Mouse (Mus musculus): ENCODE data around the gene Mt4.
"Not testable (repeated sequence)": the region's sequence is repeated elsewhere in the genome, so short reads cannot be mapped to it uniquely, and the experiment has no call there.

Gene Mt4

GRCm38 (mm10) chr8:94134601-94135000 lies 2.4 kb upstream of the Mt4 start:
- ATAC-seq (ENCODE audit: low TSS enrichment), result not testable (repeated sequence)

GRCm38 (mm10) chr8:94135556-94135955 lies 1.4 kb upstream of the Mt4 start:
- no peak for ATAC-seq (ENCODE audit: low TSS enrichment)

DNA sequence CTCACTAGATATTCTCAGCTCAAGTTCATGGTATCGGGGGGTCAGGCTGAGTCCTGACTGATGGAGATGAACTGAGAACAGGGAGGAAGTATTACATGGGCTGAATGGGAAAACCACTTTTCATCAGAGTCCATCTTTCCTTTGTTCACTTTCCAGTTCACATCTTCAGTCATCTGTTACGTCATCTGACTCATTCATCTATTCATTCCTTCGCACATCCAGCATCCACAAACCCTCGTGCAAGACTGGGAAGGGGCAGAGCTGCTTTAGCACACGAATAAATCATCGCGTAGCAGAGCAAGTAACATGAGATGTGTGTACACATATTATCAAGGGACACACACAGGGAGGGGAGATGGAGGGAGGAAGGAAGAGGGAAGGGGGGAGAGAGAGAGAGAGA lies 805 bp upstream of the Mt4 start:
- no peak for ATAC-seq (ENCODE audit: low TSS enrichment)

DNA sequence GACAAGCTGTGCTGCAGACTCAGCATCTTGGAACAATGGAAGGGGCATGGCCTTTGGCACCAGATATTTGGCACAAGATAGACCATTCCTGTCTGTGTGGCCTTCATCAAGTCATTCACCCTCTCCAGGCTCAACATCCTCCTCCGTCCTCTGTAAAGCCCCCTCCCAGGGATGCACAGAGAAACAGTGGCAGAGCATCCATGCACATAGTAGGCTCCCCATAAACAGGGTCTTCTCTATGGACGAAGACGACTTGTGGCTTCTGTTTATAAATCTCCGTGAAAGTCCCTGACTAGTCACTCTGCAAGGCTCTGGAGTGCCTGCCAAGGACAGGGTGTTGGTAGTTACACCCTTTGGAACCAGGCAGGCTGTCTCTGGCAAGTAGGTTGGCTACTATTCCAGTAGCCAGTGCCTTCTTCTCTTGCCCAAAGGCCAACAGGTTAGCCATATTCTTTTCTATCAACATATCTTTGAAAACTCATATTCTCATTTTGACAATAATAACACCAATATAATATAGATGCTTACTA lies 3.3 kb downstream of the Mt4 start:
- ATAC-seq (ENCODE audit: low TSS enrichment), result no peak

GRCm38 (mm10) chr8:94148236-94148635 lies 11.2 kb downstream of the Mt4 start:
- peak; percentile 53 for ATAC-seq (ENCODE audit: low TSS enrichment)

DNA sequence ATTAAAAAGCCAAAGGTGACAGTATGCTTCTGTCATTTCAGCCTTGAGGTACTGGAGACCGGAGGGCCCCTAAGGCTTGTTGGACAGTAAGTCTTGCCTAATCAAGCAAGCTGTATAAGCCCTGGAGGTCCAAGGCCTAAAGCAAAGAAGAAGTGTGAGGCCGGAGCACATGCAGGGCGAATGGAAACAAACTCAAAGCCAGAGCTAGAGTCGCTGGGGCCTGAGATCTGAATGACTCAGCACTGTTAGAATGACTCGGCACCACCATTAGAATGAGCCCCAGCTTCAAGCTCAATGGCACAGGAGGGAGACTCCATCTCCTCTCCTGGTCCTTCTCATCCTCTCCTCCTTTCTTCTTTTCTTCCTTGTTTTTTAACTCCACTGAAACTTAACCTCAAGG lies 13.9 kb downstream of the Mt4 start:
- ATAC-seq (ENCODE audit: low TSS enrichment), result no peak

- peak; percentile 81 for ATAC-seq (ENCODE audit: low TSS enrichment)
These were observed 15.7 kb downstream of the Mt4 start, which contains the start of gene Mt3 for GRCm38 (mm10) chr8:94152513-94153300. Gene Mt3 (plus strand): TSS chr8:94152607.

DNA sequence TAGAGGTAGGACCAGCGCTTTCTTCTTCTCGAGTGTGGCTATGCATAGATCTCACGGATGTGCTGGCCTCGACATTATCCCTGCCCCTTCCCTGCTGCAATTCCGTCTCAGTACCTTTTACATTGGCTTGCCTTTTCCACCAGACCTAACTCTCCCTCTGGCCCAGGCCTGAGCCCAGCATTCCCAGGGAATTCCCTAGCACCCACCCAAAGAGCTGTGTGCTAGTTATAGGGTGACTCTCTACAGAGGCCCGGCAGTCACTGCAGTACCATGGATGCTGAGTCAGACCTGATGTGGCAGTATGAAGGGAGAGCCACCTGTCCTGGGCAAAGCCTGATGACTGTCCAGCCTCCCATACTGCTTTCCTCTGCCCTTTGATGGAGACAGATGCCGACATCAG lies 16.5 kb downstream of the Mt4 start:
- ATAC-seq (ENCODE audit: low TSS enrichment), result peak; percentile 53

GRCm38 (mm10) chr8:94154537-94154936 lies 17.5 kb downstream of the Mt4 start:
- no peak for ATAC-seq (ENCODE audit: low TSS enrichment)

DNA sequence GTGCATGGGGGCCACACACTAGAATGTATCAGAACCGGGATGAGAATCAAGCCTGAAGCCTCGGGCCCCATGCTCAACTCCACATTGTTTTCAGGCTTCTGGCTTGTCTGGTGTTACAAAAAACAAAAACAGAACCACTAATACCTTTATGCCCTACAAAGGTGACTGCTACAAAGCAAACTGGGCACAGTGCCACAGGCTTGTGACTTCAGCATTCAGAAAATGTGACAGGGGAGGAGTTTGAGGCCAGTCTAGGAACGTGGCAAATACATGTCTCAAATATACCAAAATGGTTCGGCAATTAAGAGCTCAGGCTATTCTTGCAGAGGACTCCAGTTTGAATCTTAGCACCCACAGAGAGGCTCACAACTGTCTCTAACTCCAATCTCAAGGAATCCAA lies 19.1 kb downstream of the Mt4 start:
- ATAC-seq (ENCODE audit: low TSS enrichment), result no peak

- not testable (repeated sequence) for ATAC-seq (ENCODE audit: low TSS enrichment)
These were observed 28.8 kb downstream of the Mt4 start for GRCm38 (mm10) chr8:94165772-94166171.

GRCm38 (mm10) chr8:94167244-94167643 lies 30.2 kb downstream of the Mt4 start:
- peak; percentile 80 for ATAC-seq (ENCODE audit: low TSS enrichment)

GRCm38 (mm10) chr8:94169547-94169946 lies 32.5 kb downstream of the Mt4 start:
- no peak for ATAC-seq (ENCODE audit: low TSS enrichment)

GRCm38 (mm10) chr8:94171321-94171755 lies 34.3 kb downstream of the Mt4 start:
- peak; percentile 28 for ATAC-seq (ENCODE audit: low TSS enrichment)

DNA sequence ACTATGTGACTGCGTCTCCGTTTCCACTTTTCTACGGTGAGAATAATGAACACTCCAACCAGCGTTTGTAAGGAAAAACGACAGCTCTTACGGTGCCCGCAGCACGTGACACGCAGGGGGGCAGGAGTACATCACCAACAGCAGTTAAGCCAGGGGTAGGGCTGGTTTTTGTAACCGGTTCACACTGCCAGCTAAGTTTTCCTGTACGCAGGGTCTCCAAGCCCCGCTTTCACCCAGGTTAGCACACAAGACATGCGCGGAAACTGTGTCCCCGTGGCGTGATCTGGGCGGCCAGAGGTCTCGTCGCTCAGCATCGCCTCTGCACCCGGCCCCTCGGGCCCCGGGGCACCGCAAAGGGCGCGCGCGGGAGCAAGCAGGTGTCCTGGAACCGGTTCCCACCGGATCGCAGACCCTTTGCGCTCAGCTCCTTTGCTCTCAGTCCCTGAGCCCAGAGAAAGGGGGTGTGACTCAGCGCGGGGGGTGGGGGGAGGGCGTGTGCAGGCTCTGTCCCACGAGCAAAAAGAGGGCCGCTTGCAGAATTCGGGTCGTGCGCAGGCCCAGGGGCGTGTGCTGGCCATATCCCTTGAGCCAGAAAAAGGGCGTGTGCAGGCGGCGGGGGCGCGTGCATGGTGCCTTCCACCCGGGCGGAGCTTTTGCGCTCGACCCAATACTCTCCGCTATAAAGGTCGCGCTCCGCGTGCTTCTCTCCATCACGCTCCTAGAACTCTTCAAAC lies 35.2 kb downstream of the Mt4 start, which contains the start of gene Mt2:
Gene Mt2, plus strand, starts transcription at position 590 of the 734 bp plus-strand sequence.
- ATAC-seq (ENCODE audit: low TSS enrichment), result peak; percentile 57

DNA sequence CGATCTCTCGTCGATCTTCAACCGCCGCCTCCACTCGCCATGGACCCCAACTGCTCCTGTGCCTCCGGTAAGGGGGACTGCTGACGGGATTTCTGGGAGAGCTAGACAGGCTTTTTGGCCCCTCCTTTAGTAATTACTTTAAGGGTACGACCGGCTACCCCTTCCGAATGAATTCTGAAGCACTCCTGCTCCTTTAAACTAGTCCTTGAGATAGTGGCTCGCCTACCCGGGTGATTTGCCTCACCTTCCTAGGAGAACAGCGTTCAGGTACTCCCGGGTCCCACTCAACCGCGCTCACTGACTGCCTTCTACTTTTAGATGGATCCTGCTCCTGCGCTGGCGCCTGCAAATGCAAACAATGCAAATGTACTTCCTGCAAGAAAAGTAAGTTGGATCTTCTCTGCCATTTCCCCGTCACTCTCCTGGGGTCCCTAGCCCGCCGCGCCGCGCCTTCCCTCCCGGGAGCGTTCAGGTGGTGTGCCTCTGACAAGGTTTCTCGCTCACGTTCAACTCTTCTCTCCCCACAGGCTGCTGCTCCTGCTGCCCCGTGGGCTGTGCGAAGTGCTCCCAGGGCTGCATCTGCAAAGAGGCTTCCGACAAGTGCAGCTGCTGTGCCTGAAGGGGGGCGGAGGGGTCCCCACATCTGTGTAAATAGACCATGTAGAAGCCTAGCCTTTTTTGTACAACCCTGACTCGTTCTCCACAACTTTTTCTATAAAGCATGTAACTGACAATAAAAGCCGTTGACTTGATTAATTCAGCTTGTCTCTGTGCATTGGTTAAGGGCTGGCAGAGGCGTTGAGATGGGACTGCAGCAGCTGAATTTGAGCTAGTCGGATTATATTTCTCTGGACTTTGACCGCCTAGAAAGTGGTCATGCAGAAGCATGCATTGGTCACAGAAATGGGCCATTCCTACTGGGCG lies 36.1 kb downstream of the Mt4 start:
- ATAC-seq (ENCODE audit: low TSS enrichment), result peak; percentile 15

DNA sequence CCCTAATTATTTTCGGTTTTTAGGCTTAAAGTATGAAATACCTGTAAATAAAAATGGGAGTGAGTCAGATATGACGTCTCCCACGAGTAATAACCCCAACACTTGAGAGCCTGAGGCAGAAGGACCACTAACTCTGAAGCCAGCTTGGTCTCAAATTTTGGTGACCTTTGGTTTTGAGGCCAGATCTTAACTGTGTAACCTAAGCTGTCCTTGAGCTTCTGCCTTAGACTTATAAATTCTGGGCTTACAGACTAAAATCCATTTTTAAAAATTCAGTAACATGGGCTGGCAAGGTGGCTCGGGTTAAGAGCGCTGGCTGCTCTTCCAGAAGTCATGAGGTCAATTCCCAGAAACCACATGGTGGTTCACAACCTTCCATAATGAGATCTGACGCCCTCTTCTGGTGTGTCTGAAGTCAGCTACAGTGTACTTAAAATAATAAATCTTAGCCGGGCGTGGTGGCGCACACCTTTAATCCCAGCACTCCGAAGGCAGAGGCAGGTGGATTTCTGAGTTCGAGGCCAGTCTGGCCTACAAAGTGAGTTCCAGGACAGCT lies 36.9 kb downstream of the Mt4 start:
- no peak for ATAC-seq (ENCODE audit: low TSS enrichment)

GRCm38 (mm10) chr8:94174619-94175213 lies 37.7 kb downstream of the Mt4 start:
- ATAC-seq (ENCODE audit: low TSS enrichment), result no peak

- no peak for ATAC-seq (ENCODE audit: low TSS enrichment)
These were observed 40.9 kb downstream of the Mt4 start for GRCm38 (mm10) chr8:94177716-94178390.
